Mouse (Mus musculus): ENCODE measurements around the gene Met. TPM values are rescaled to one million over a fixed set of nuclear protein-coding genes. Genes with fewer than 3 reads are reported as not detected.

Gene Met
- total RNA-seq, 2 experiments from 2014 or later = 1.5 to 2.4 TPM

- intact Hi-C loops (cut with DNase I) = loop anchor here (1.0 to 10.0 kb wide), 4 partner anchors 127 to 565 kb away; partner anchors contain the start of gene Met
- no peak for DNase-seq (ENCODE audit: low spot score)
These were observed 126.5 kb downstream of the Met start for GRCm38 (mm10) chr6:17589953-17590627.

- no peak for DNase-seq (ENCODE audit: low spot score)
- intact Hi-C loops (cut with DNase I) = no loop called here
These were observed 130.4 kb downstream of the Met start for GRCm38 (mm10) chr6:17593971-17594370.

- DNase-seq (ENCODE audit: low spot score) = no peak
- intact Hi-C loops (cut with DNase I) = no loop called here
These were observed 132.3 kb downstream of the Met start for GRCm38 (mm10) chr6:17595712-17596462.

- intact Hi-C loops (cut with DNase I) = no loop called here
- no peak for DNase-seq (ENCODE audit: low spot score)
These were observed 135.8 kb downstream of the Met start for GRCm38 (mm10) chr6:17599373-17599772.

- intact Hi-C loops (cut with DNase I) = no loop called here
These were observed 137.9 kb downstream of the Met start for GRCm38 (mm10) chr6:17601526-17601925.

GRCm38 (mm10) chr6:17606915-17607314 lies 143.3 kb downstream of the Met start:
- no peak for DNase-seq (ENCODE audit: low spot score)
- intact Hi-C loops (cut with DNase I) = no loop called here

More at GRCm38 (mm10) chr6:17601526-17601925, 137.9 kb downstream of the Met start:
- DNase-seq (ENCODE audit: low spot score) = no peak

- intact Hi-C loops (cut with DNase I) = no loop called here
- no peak for DNase-seq (ENCODE audit: low spot score)
These were observed 147.9 kb downstream of the Met start for GRCm38 (mm10) chr6:17611352-17612010.

GRCm38 (mm10) chr6:17612652-17613051 lies 149.1 kb downstream of the Met start:
- intact Hi-C loops (cut with DNase I) = no loop called here
- no peak for DNase-seq (ENCODE audit: low spot score)

- intact Hi-C loops (cut with DNase I) = no loop called here
- no peak for DNase-seq (ENCODE audit: low spot score)
These were observed 157.2 kb downstream of the Met start for GRCm38 (mm10) chr6:17620823-17621222.

GRCm38 (mm10) chr6:17621436-17621835 lies 157.8 kb downstream of the Met start:
- intact Hi-C loops (cut with DNase I) = no loop called here
- no peak for DNase-seq (ENCODE audit: low spot score)

Other genes with a start within 250 kb of the Met start
- gene Cav2, start 182.6 kb upstream of the Met start, total RNA-seq (2021) = 10 to 100 TPM; 51.1 to 56.1 TPM
- 100 to 1,000 TPM; 242 to 304 TPM for gene Cav1, start 157.5 kb upstream of the Met start, total RNA-seq (2021)
- 100 to 1,000 TPM; 141 to 158 TPM for gene Capza2, start 172.4 kb downstream of the Met start, total RNA-seq (2021)
- 10 to 100 TPM; 16.6 to 16.7 TPM for gene St7, start 229.1 kb downstream of the Met start, total RNA-seq (2021)

Measured in heart, postnatal 25 days (tissue).